In the genomic region with DNA sequence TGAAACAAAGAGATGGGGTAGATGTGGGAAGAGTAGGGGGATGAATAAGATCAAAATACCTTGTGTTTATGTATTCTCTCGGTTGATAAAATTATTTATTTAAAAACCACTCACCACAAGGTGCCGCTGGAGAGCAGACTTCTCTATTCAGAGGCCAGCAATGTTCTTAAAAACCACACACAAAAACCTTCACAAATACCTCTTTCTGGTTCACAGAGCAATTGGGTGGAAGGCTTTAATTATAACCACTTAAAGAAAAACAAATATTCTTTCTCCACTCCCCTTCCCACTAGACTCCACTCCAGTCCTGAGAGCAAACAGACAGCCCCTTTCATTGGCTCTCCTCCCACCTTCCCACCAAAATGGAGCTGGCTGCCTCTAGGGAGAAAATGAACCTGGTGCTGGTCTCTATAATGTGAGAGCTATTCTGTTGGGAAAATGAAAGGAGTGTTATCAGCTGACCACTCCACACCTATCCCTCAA, we compare ENCODE assay signal across 8 mouse cellular contexts.
DNase-seq lines count a peak whose midpoint lies in the region; TF ChIP-seq lines count a peak whose summit lies in the region.

No protein-coding gene starts in this region.

- peak; percentile 84 for DNase-seq in testis, postnatal 10 days (ENCODE audit: low spot score)
- no peak for DNase-seq in testis, postnatal 14 days (ENCODE audit: low spot score)
- peak; percentile 18 for DNase-seq in cerebellum, adult 9-11 months
- peak; percentile 18 to 90 for DNase-seq in frontal cortex, adult 2 months (ENCODE audit: extremely low spot score in 1 of 2, low spot score in 1 of 2)
- peak; percentile 70 for DNase-seq in kidney, adult 2 months
- DNase-seq in left cerebral cortex, postnatal 36 days (ENCODE audit: low spot score in 2 of 2), result peak; percentile 13 to 19
- peak; percentile 2 for DNase-seq in naive thymus-derived CD4-positive, alpha-beta T cell, adult 2 months (ENCODE audit: low read depth)
- DNase-seq in yolk sac, embryonic 10.5 days (ENCODE audit: low spot score), result peak; percentile 53

- no peaks in the 10 kb centered on the region for H3K27me3 ChIP-seq in kidney, adult 2 months (replicated peaks; ENCODE audit: control insufficient read depth, insufficient read depth, low read length)

- intact Hi-C loops in left cerebral cortex, postnatal 36 days (cut with DNase I), result loop anchor here (2.0 kb wide), 1 partner anchor 141 kb away; no protein-coding TSS in a partner anchor

- WGBS in kidney, adult 2 months, result 1% methylated on average over 2 of the region's 2 CpGs

- H3K36me3 ChIP-seq in kidney, adult 2 months (ENCODE audit: control insufficient read depth, insufficient read depth, low read length), result no peaks in the 10 kb centered on the region

- 0 out of 2 replicates have a peak, but pooled peaks have one; percentile 9 for TF ChIP-seq CTCF in kidney, adult 2 months (conservative IDR thresholded peaks at IDR 0.05; ENCODE audit: insufficient read depth, insufficient read length, low read depth, low read length)

- H3K4me3 ChIP-seq in kidney, adult 2 months (ENCODE audit: insufficient read depth, low read depth, low read length), result no peak overlapping the region

- peaks cover 5% of the 10 kb centered on the region; the same call in 1 of the 2 replicates for H3K4me1 ChIP-seq in kidney, adult 2 months (ENCODE audit: control insufficient read depth, insufficient read depth, low read length)

- H3K27ac ChIP-seq in kidney, adult 2 months (ENCODE audit: insufficient read depth, low read depth, low read length), result no peak overlapping the region

- no peak for TF ChIP-seq POLR2A in kidney, adult 2 months (IDR thresholded peaks at IDR 0.05; ENCODE audit: low read depth, low read length)
